Mouse (Mus musculus) megakaryocyte, embryonic 14.5 days (primary cell): Measurements from ENCODE around the gene Cyb561a3.

Experiments used
- FLI1 ChIP-seq: IDR thresholded peaks from 2 replicates; pipeline ENCODE4 v1.6.1; 2012; ENCODE audit warnings: low read length, inconsistent platforms, mixed read lengths
- GATA1 ChIP-seq: IDR thresholded peaks from 3 replicates; pipeline ENCODE4 v1.6.1; 2012; ENCODE audit warnings: mixed read lengths, low read length, inconsistent platforms, borderline replicate concordance

DNA sequence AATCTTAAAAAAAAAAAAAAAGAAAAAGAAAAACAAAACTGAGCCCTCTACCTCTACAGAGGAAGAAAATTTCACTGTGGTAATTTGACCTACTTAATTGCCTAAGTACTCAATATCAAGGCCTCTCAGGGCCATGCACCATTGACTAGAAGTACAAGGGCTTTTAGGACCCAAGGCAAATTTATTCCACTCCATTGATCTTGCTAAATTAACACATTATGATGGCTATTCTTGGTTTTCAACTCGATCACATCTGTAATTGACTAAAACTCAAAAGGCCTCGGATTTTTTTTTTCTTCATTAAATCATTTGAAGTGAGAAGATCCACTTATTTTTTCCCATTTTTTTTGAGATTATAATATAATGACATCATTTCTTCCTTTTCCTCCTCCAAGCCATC is 19.5 kb upstream of the Cyb561a3 start:
- TF ChIP-seq GATA1 (no peak), FLI1 (no peak)
